Mouse (Mus musculus): ENCODE results near the gene Rapgef5.

The Rapgef5 gene

GRCm38 (mm10) chr12:117622972-117623371 lies 106.7 kb downstream of the Rapgef5 start:
- DNase-seq, result no peak

- DNase-seq, result peak; percentile 55
Measured at GRCm38 (mm10) chr12:117627311-117627710, 111.0 kb downstream of the Rapgef5 start.

- peak; percentile 43 for DNase-seq
Measured at GRCm38 (mm10) chr12:117628321-117629093, 112.2 kb downstream of the Rapgef5 start.

GRCm38 (mm10) chr12:117632133-117632532 lies 115.9 kb downstream of the Rapgef5 start:
- no peak for DNase-seq

GRCm38 (mm10) chr12:117636139-117636772 lies 120.0 kb downstream of the Rapgef5 start:
- DNase-seq, result no peak

GRCm38 (mm10) chr12:117636969-117637368 lies 120.7 kb downstream of the Rapgef5 start:
- DNase-seq, result no peak

- no peak for DNase-seq
Measured at GRCm38 (mm10) chr12:117638833-117639232, 122.6 kb downstream of the Rapgef5 start.

- no peak for DNase-seq
Measured at GRCm38 (mm10) chr12:117639356-117640121, 123.3 kb downstream of the Rapgef5 start.

GRCm38 (mm10) chr12:117642512-117642911 lies 126.2 kb downstream of the Rapgef5 start:
- no peak for DNase-seq

GRCm38 (mm10) chr12:117645771-117646170 lies 129.5 kb downstream of the Rapgef5 start:
- DNase-seq, result no peak

GRCm38 (mm10) chr12:117653920-117654472 lies 137.7 kb downstream of the Rapgef5 start:
- DNase-seq, result no peak

GRCm38 (mm10) chr12:117656935-117657334 lies 140.7 kb downstream of the Rapgef5 start:
- no peak for DNase-seq

GRCm38 (mm10) chr12:117657766-117658165 lies 141.5 kb downstream of the Rapgef5 start:
- DNase-seq, result no peak

- DNase-seq, result no peak
Measured at GRCm38 (mm10) chr12:117658821-117659220, 142.5 kb downstream of the Rapgef5 start.

GRCm38 (mm10) chr12:117660361-117660760 lies 144.1 kb downstream of the Rapgef5 start:
- no peak for DNase-seq

GRCm38 (mm10) chr12:117661871-117662270 lies 145.6 kb downstream of the Rapgef5 start:
- no peak for DNase-seq

GRCm38 (mm10) chr12:117663637-117664036 lies 147.4 kb downstream of the Rapgef5 start:
- DNase-seq, result no peak

GRCm38 (mm10) chr12:117664644-117665043 lies 148.4 kb downstream of the Rapgef5 start:
- no peak for DNase-seq

- DNase-seq, result no peak
Measured at GRCm38 (mm10) chr12:117666391-117666790, 150.1 kb downstream of the Rapgef5 start.

GRCm38 (mm10) chr12:117669610-117670400 lies 153.5 kb downstream of the Rapgef5 start:
- DNase-seq, result no peak

- DNase-seq, result no peak
Measured at GRCm38 (mm10) chr12:117673188-117673587, 156.9 kb downstream of the Rapgef5 start.

GRCm38 (mm10) chr12:117674511-117674910 lies 158.2 kb downstream of the Rapgef5 start:
- no peak for DNase-seq
